Mouse (Mus musculus) lung, embryonic 14.5 days (tissue): Measurements from ENCODE around the gene Asf1b. TPM values are rescaled to one million over a fixed set of nuclear protein-coding genes. Genes with fewer than 3 reads are reported as not detected.
A peak's percentile ranks its signal among the peaks of the same experiment; 100 is the strongest.

ENCODE experiments used
- ATAC-seq: fragments of 200-750 bp; cut with Nextera tagmentation; 2 replicates; pipeline ENCODE4 v1.8.0; 2017; ENCODE audit warnings: mild to moderate bottlenecking, moderate TSS enrichment, moderate library complexity; ENCODE audit not compliant: insufficient read depth
- DNase-seq: peaks from one replicate; pipeline ENCODE4 v3.0.0-alpha.2; 2015
- H3K27ac ChIP-seq: fragments of 300-500 bp; sonication (generic); 2 replicates; pipeline ENCODE4 v1.5.1; 2014; ENCODE audit warnings: low read depth, mild to moderate bottlenecking, moderate library complexity
- H3K27me3 ChIP-seq: fragments of 300-500 bp; sonication (generic); 2 replicates; pipeline ENCODE4 v1.6.1; 2014; ENCODE audit warnings: low read length, control low read depth; ENCODE audit not compliant: insufficient read depth
- H3K36me3 ChIP-seq: fragments of 300-500 bp; sonication (generic); 2 replicates; pipeline ENCODE4 v1.6.1; 2014; ENCODE audit warnings: control low read depth; ENCODE audit not compliant: insufficient read depth
- H3K4me1 ChIP-seq: fragments of 300-500 bp; sonication (generic); 2 replicates; pipeline ENCODE4 v1.6.1; 2014; ENCODE audit warnings: antibody characterized with exemption, control low read depth; ENCODE audit not compliant: insufficient read depth
- H3K4me2 ChIP-seq: fragments of 300-500 bp; sonication (generic); 2 replicates; pipeline ENCODE4 v1.6.1; 2014; ENCODE audit warnings: mild to moderate bottlenecking
- H3K4me3 ChIP-seq: fragments of 300-500 bp; sonication (generic); 2 replicates; pipeline ENCODE4 v1.5.1; 2014; ENCODE audit warnings: low read depth, low read length
- H3K9ac ChIP-seq: fragments of 300-500 bp; sonication (generic); 2 replicates; pipeline ENCODE4 v1.6.1; 2014
- H3K9me3 ChIP-seq: fragments of 300-500 bp; sonication (generic); 2 replicates; pipeline ENCODE4 v1.6.1; 2016; ENCODE audit warnings: low read depth, low read length, control low read depth
- CTCF ChIP-seq: IDR thresholded peaks from 2 replicates; pipeline ENCODE4 v1.5.1; 2016; ENCODE audit warnings: antibody characterized with exemption, low read depth
- WGBS: fragments of 180-500 bp; shearing (Covaris S2); extraction: QIAGEN DNeasy Blood & Tissue Kit; methylation state at CpG from one replicate; pipeline ENCODE4 v1.1.7; 2014; 5-methylcytosine and 5-hydroxymethylcytosine counted together
- polyA plus RNA-seq: library from polyadenylated mRNA; unstranded; fragments of >200 nt; fragmentation: Nextera tagmentation; extraction: Ambion mirVana; gene quantifications from 2 replicates; pipeline ENCODE4 v1.2.1, GENCODE M21; 2014

The Asf1b gene
- polyA plus RNA-seq, 1 experiment from 2014 or later: 88.9 TPM

- 27% methylated on average over 7 of the region's 7 CpGs for WGBS
- no peaks in the 10 kb centered on the region for H3K9me3 ChIP-seq
- H3K36me3 ChIP-seq: no peaks in the 10 kb centered on the region
- peak; percentile 65 for TF ChIP-seq CTCF
- no peak overlapping the region for H3K27ac ChIP-seq
- ATAC-seq: no peak
- no peak overlapping the region for H3K4me2 ChIP-seq
- H3K27me3 ChIP-seq: peaks cover 35% of the 10 kb centered on the region
- DNase-seq: peak; percentile 64
- no peaks in the 10 kb centered on the region; the same call in 1 of the 2 replicates for H3K4me1 ChIP-seq
- H3K4me3 ChIP-seq: no peak overlapping the region
- no peak overlapping the region for H3K9ac ChIP-seq
Measured at GRCm38 (mm10) chr8:84008362-84008761, 53.1 kb downstream of the Asf1b start.

- H3K9me3 ChIP-seq: no peaks in the 10 kb centered on the region
- no peak overlapping the region for H3K4me3 ChIP-seq
- H3K27ac ChIP-seq: no peak overlapping the region
- H3K27me3 ChIP-seq: peaks cover 39% of the 10 kb centered on the region
- no peaks in the 10 kb centered on the region for H3K36me3 ChIP-seq
- peak; percentile 96 for TF ChIP-seq CTCF
- H3K4me2 ChIP-seq: no peak overlapping the region
- ATAC-seq (peak; percentile 54), DNase-seq (peak; percentile 96)
- H3K9ac ChIP-seq: no peak overlapping the region
- H3K4me1 ChIP-seq: no peaks in the 10 kb centered on the region; the same call in 1 of the 2 replicates
- under 1% methylated on average over 11 of the region's 11 CpGs for WGBS
Measured at GRCm38 (mm10) chr8:84009876-84010275, 54.6 kb downstream of the Asf1b start.

DNA sequence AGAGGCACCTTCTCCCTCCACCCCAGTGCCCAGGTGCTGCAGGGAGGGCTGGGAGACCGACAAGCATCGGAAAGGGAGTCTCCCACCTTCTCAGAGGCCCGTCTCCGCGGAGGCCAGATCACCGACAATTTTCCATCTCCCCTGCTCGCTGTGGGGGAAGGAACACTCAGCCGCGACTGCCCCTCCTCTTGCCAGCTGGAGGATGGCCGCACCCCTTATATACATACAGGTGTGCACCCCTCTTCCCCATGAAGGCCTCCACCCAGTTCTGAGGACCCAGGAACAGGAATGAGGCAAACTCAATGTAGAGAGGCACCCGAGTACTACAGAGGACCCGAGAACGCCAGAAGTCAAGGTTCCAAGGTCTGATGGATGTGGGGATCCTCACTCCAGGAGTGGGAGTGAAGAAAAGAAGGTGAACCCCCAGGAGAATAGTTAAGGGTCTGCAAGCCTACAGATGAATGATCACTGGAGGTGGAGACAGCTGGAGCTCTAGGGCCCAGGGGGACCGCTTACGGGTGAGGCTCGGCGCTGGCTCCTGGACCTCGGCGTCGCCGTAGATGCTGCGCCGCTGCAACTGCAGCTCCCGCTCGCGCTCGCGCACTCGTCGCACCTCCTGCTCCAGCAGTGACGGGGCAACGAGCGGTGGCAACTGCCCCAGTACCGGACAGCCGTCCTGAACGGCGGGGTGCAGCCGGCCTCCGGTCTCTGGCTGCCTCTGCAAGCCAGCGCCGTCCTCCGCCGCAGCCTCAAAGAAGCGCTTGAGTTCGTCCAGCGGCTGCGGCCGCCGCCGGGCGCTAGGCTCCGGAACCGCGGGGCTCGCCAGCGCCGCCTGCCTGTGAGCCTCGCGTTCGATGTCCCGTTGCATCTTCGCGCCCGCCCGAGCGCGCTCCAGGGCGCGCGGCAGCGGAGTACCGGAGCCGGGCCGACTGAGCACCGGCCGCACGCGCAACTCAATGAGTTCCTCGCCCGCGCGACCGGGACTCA lies 55.6 kb downstream of the Asf1b start:
- 2% methylated on average over 83 of the region's 83 CpGs for WGBS
- ATAC-seq (peak; percentile 34; the same call in 1 of the 2 replicates), DNase-seq (peak; percentile 87)
- peak; percentile 38; the same call in 1 of the 2 replicates for TF ChIP-seq CTCF
- Histone ChIP-seq H3K4me3 (peak overlapping the region; percentile 49), H3K9me3 (no peaks in the 10 kb centered on the region), H3K4me1 (no peaks in the 10 kb centered on the region; the same call in 1 of the 2 replicates), H3K27ac (no peak overlapping the region), H3K9ac (peak overlapping the region; percentile 32), H3K4me2 (peak overlapping the region; percentile 95), H3K36me3 (no peaks in the 10 kb centered on the region), H3K27me3 (peaks cover 39% of the 10 kb centered on the region)

DNA sequence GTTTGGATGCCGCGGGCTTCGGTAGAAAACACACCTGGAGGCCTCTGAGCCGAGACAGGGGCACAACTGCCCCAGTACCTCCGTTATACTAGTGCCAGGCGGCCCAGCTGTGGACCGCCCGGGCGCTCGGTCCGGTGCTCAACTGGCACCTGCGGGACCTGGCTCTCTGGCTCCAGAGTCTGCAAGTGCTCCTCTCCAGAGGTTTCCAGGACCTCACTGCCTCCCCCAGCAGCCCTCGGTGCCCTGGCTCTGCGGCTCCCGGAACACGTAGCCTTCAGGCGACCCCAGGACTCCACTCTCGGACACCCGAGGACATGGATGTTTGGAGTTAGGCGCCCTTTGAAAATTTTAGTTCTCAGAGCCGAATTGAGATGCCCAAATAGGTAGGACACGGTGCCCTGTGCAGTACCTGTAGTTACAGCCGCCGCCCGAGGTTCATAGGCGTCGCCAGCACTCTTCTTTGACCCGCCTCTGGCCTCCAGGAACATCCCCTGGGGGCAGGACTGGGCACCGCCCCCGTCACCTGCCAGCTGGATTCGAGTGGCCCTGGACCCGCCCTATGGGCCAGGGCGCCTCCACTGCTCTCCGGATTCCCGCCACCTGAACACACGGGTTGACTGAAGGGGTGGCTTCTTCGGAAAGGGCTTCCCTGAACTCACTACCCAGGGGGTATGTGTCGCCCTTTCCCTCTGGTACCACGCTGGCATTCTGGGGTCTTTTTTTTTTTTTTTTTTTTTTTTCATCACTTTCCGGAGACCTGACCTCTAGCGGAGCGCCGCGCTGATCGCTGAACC lies 56.6 kb downstream of the Asf1b start, which contains the start of gene 2210011C24Rik:
2210011C24Rik (minus strand) TSS at position 467 of the 794 bp plus-strand sequence.
- ATAC-seq (no peak), DNase-seq (peak; percentile 32)
- H3K36me3 ChIP-seq: no peaks in the 10 kb centered on the region
- TF ChIP-seq CTCF: no peak
- 2% methylated on average over 45 of the region's 45 CpGs for WGBS
- H3K9ac ChIP-seq: peak within 1 kb of the TSS; percentile 32
- H3K4me1 ChIP-seq: no peaks in the 10 kb centered on the region; the same call in 1 of the 2 replicates
- peaks cover 39% of the 10 kb centered on the region for H3K27me3 ChIP-seq
- H3K4me2 ChIP-seq: peak within 1 kb of the TSS; percentile 95
- H3K27ac ChIP-seq: no peak within 1 kb of the TSS
- peak within 1 kb of the TSS; percentile 49 for H3K4me3 ChIP-seq
- no peaks in the 10 kb centered on the region for H3K9me3 ChIP-seq

- ATAC-seq (no peak), DNase-seq (no peak)
- WGBS: 10% methylated on average over 35 of the region's 35 CpGs
Measured at GRCm38 (mm10) chr8:84012499-84013165, 57.3 kb downstream of the Asf1b start.

GRCm38 (mm10) chr8:84015833-84016232 lies 60.5 kb downstream of the Asf1b start:
- no peaks in the 10 kb centered on the region for H3K9me3 ChIP-seq
- H3K27me3 ChIP-seq: peaks cover 29% of the 10 kb centered on the region
- DNase-seq (no peak), ATAC-seq (no peak)
- no peaks in the 10 kb centered on the region for H3K36me3 ChIP-seq
- H3K4me1 ChIP-seq: no peaks in the 10 kb centered on the region; the same call in 1 of the 2 replicates
- no peak for TF ChIP-seq CTCF
- no peak overlapping the region for H3K9ac ChIP-seq
- no peak overlapping the region for H3K4me2 ChIP-seq
- H3K27ac ChIP-seq: no peak overlapping the region
- 93% methylated on average over 5 of the region's 5 CpGs for WGBS
- no peak overlapping the region for H3K4me3 ChIP-seq

More at GRCm38 (mm10) chr8:84012499-84013165, 57.3 kb downstream of the Asf1b start:
- Histone ChIP-seq H3K27me3 (peaks cover 39% of the 10 kb centered on the region), H3K9me3 (no peaks in the 10 kb centered on the region), H3K36me3 (no peaks in the 10 kb centered on the region), H3K9ac (peak overlapping the region; percentile 29; the same call in 1 of the 2 replicates), H3K4me1 (no peaks in the 10 kb centered on the region; the same call in 1 of the 2 replicates), H3K4me2 (peak overlapping the region; percentile 95), H3K4me3 (peak overlapping the region; percentile 49), H3K27ac (no peak overlapping the region)
- TF ChIP-seq CTCF: no peak
